Mouse (Mus musculus) T-helper 17 cell (primary cell): ENCODE results near the gene Rbmx.

Experiments used
- in situ Hi-C, 2 experiments: fragments of 300-600 bp; cut with MboI, MseI; formaldehyde crosslinking; loops; 1 replicate in 1 of 2; 2 replicates in 1 of 2; pipeline ENCODE4 v1.15.1; 2025; ENCODE audit warnings: high pct_unique_total_duplicates in 2 of 2

Gene Rbmx

DNA sequence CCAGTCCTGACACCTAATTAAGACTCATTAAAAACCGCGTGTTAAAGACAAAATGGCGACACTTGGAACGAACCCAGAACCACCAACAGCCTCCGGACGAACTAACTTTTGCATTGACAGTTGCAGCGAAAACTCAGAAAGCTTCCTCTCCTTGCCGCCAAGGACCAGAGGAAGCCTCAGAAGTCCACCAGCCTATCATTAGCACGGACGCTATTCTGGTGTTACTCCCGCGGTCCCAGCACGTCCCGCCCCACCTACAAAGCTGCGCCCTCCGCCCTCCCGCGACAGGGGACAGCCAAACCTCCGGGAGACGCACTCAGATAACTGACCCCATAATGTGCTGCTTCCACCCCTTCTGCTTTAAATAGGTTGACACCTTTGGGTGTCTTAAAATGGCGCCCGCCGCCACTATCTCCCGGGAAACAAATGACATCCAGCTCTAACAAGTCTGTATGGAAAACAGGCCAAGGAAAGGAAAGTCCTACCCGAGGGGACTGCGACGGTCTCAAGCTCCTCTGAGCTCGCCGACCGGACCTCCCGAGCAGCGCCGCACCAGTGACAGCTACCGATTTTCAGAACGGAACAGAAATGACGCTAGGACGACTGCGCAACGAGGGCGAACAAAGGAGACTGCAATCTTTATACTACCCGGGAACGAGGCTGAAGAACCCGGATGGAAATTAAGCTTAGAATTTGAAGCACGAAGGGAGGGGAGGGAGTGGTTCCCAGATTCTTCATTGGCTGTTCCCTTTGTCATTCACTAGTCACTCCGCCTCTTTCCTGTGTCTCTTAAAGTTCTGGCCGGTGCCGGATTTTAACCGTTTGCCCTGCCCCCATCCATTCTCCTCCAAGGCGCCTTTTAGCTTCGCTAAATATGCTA lies at the start of gene Rbmx:
TSS of gene Rbmx (minus strand) at position 670 of the 880 bp plus-strand sequence.
- in situ Hi-C loops = no loop called here

DNA sequence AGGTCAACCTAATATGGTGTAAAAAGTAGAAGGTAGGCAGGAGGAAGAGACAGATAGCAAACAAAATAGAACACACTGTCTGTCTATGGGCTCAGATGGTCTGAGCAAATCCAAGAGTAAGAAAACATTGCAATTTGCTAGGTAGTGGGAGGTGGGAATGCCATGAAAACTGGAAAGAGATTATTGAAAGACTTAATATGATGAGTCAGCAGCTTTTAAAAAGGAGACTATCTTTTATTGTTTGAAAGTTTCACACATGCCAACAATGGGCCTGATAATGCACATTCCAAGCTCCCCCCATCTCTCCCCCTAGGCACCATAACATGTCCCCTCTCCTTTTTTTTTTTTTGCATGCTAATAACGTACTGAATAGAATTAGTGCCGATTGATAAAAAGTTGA lies 41.1 kb upstream of the Rbmx start:
- in situ Hi-C loops = loop anchor here (5.0 to 25.0 kb wide), 3 partner anchors 243 to 1053 kb away; no protein-coding TSS in a partner anchor

DNA sequence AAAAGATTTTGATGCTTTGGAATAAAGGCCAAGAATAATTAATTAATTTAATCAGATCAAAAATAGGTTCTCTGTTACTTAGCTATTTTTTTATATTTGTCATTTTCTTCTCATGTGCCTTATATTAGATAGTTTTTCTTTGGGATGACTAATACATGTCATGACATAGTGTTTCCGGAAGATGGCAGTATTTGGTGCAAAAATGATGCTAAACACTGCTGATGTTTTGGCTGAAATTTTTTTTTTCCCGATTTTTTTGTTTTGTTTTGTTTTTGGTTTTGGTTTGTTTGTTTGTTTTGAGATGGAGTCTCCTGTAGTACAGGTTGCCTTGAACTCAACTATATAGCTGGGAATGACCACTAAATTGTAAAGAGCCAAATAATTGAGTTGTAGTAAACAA lies 38.8 kb upstream of the Rbmx start:
- in situ Hi-C loops = loop anchor here (5.0 to 25.0 kb wide), 3 partner anchors 246 to 1056 kb away; no protein-coding TSS in a partner anchor

DNA sequence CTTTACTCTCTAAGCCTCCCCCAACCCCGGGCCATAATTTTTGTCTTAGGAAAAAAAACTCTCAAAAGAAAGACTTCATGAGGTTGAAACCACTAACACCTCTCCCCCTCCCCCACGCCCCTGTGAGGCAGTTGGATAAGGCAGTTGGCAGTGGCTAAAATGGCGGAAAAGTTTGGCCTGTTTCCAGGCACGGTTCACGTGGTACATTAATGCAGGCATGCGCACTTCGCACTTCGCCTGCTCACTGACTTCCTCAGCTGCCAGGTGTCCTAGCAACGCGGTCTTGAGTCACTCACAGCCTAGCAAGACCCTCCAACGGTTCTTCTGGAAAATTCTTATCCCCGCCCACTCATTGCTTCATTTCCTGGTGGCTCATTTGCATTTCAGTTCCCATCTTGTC lies 15.9 kb upstream of the Rbmx start, which contains the start of gene Gm364:
TSS of gene Gm364 (plus strand) at position 386 of the 400 bp plus-strand sequence.
- in situ Hi-C loops = no loop called here

DNA sequence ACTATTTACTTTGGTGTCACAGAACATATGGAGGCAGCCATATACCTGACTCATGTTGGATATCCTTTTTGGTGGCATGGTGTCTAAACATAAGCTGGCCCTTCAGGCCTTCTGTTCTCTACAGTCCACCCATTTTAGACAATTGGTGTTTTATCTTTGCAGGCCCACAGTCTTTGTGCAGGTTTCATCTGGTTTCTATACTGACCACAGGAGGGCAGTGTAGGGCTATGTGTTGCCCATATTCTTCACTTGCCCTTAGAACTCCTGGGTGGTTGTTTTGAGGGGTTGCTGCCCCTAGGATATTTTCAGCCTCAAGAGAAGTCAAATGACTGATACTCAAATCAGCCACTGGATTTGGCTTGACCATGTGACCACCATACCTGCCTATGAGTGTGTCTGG lies 10.8 kb upstream of the Rbmx start:
- in situ Hi-C loops = no loop called here

DNA sequence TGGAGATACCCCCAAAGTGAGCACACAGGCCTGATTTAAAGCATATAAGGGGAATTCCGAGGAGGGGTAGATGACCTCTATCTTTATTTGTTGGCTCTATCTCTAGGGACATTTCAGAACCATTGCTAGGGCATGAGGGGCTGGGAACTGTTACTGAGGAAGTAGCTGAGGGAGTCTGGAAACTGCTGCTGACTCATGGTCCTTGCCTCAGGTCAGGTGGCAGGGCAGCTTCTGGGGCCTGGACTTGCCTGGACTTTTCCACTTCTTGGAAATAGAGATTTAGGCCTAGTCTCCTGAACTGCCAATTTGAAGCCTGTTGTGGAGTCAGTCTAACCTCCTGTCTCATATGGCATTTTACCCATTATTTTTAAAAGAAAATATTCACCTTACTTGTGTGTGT lies 8.6 kb upstream of the Rbmx start:
- in situ Hi-C loops = no loop called here

DNA sequence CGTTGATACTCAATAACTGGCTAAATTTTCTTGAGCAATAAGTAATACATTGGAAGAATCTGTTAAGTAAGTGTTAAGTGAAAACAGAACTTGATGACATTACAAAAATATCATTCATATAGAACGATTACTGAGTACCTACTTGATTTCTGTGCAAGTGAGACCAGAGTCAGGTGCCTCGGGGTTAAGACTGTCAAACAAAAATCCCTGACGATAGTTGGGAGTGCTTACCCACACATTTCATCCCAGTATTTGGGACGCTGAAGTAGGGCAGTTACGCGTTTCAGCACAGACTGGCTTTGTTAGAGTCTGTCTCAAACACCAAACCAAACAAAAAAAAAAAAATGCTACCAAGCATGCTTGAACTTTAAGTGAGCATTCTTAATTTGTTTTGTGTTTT lies 576 bp upstream of the Rbmx start:
- in situ Hi-C loops = no loop called here

DNA sequence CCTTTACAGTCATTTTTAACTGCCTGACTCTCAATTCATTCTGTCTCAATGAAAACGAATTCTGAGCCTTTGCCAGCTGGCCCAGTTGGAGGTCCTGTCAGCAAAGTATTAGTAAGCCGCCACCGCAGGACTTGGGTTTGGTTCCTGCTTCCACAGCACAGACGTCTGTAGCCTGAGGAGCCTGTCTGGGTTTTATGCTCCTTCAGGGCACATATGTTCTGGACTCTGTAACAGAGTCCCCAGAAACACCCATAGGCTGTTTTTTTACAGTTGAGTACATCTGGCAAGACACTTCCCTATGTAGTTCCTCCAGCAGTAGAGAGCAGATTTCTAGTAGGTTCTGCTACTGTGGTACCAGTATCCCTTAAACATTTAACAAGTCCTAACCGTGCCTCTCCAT lies 11.9 kb downstream of the Rbmx start:
- in situ Hi-C loops = loop anchor here in 1 of 2 experiments (10.0 kb wide), 1 partner anchor 1036 kb away; the partner anchor contains the start of gene Zfp449

DNA sequence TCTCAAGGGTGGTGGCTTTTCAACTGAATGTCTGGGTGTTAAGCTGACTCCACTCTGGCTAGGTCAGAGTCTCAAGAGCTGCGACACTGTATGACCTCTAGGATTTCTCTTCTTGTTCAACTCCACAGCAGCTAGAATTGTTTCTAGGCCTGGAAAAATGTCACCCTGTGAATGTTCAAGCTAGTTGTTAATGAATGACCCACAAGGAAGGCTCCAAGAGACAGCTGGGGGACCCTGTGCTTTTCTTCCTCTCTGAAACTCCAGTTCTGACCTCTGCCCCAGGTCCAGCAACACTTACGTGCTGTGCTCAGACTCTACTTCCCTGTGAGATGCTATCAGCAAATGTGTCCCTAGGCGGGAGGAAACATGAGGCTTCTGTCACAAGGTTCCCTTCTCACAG lies 14.3 kb downstream of the Rbmx start:
- in situ Hi-C loops = no loop called here

DNA sequence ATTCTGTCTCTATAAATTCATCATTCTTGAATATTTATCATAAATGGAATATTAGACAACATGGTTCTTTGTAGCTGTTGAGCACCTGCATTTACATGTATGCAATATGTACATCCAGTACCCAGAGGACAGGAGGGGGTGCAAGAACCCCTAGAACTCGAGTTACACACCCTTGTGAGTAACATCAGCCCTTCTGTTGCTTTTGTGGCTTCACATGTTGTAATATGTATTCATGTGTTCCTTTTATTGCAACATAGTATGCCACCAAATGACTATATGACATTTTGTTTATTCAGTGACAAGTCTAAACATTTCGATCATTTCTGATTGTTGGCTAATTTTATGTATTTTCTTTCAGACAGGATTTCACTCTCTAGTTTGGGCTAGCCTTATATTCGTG lies 15.7 kb downstream of the Rbmx start:
- in situ Hi-C loops = no loop called here

DNA sequence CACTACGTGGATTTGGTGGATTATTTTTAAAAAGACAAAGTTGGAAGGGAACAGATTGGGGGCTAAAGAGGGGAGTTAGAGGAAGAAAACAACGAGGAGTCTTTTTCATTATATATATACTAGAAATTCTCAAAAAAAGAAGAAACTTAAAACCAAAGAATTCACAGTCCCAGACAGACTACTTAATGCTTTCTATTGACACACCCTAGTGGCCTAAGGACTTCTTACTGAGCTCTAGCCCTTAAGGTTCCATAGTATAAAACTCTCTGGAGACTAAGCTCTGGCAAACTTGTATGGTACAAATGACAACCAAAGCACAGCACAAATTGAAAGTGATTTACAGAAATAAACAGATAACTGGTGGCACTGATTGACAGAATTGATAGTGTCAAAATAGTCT lies 18.8 kb downstream of the Rbmx start:
- in situ Hi-C loops = no loop called here

DNA sequence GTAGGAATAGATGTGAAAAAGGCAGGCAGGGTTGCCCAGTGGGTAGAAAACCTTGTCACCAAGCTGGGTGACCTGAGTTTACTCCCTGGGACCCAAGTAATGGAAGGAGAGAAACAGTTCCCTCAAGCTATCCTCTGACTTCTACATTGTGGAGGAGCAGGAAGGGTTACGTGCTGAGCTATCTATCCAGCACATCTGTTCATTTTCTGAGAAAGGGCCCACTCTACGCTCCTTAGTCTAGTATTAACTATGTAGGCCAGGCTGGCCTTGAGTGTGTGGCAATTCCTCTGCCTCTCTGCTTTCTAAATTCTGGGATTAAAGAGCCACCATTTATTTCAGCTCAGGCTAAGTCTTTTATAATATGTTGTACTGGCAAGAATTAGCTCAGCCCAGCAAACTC lies 19.3 kb downstream of the Rbmx start:
- in situ Hi-C loops = no loop called here

DNA sequence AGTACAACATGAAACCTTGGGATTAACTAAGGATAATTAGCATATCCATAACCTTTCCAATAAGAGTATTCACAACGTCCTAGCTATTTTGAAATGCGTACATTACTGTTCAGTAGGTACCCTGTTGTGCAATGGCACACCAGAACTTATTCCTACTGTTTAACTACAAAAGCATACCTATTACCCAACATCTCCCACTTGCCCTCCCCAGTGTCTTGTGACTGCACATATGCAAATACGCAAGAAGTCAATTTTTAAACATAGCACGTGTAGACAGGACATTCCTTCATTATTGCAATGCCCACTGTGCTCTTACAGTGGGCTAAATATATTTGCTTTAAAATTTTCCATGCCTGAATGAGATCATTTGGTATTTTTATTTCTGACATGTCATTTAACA lies 19.9 kb downstream of the Rbmx start:
- in situ Hi-C loops = no loop called here

DNA sequence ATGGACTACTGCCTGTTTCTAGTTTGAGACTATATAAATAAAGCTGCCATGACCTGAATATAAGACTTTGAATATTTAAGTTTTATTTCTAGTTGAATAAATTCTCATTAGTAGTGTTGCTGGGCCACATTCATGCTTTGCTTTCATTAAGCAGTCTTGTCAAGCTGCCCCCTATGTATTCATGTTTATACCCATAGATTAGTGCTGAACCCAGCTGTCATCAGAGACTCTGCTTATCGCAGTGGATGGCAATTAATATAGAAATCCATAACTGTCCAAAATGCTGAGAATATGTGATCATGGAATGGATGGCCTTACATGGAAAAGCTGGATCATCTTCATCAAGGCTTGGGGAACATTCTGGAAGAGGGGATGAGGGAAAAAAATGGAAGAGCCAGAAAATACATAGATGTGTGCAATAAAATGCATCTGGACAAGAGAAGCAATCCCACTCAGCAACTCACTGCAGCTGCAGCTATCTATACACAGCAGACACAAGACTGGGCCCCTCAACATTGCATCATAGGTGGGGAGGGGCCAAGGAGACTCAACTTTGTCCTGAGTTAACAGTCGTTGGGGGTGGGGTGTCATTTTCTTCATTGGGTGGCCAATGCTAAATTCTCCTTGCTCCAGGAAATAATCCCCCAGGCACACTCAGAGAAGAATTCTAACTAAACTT lies 27.8 kb downstream of the Rbmx start:
- in situ Hi-C loops = no loop called here

DNA sequence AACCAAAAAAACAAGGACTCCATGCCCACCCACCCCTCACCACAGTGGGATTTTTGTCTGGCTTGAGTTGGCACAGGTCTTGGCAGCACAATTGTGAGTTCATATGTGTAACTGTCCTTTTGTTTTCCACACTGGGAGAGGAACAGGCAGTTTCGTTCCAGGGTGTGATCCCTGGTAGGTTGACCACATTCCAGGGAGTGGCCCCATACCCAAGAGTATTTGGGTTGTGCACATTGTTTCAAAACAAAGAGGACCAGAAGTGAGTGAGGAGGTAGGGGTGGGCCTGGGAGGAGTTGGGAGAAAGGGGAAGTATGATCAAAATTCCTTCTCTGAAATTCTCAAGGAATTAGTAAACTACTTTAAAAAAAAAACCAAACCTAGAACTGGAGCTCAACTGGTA lies 33.5 kb downstream of the Rbmx start:
- in situ Hi-C loops = no loop called here

DNA sequence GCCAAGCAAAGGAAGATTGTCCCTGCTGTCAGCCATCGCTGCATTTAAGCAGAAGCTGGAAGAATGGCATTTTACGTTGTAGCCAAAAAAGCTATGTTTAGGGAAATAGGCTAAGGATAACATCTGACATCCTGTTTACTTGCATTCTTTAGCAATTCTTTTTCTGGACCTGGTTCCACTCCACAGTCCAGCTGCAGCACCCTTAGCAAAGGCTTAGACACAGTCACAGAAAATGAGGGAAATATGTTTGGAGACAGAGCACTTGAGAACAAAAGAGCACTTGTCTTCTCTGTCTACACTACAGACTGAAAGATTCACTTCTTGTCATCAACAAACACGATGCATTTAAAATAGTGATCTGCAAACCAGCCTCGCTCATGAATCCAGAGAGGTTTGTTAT lies 53.6 kb downstream of the Rbmx start:
- in situ Hi-C loops = no loop called here

DNA sequence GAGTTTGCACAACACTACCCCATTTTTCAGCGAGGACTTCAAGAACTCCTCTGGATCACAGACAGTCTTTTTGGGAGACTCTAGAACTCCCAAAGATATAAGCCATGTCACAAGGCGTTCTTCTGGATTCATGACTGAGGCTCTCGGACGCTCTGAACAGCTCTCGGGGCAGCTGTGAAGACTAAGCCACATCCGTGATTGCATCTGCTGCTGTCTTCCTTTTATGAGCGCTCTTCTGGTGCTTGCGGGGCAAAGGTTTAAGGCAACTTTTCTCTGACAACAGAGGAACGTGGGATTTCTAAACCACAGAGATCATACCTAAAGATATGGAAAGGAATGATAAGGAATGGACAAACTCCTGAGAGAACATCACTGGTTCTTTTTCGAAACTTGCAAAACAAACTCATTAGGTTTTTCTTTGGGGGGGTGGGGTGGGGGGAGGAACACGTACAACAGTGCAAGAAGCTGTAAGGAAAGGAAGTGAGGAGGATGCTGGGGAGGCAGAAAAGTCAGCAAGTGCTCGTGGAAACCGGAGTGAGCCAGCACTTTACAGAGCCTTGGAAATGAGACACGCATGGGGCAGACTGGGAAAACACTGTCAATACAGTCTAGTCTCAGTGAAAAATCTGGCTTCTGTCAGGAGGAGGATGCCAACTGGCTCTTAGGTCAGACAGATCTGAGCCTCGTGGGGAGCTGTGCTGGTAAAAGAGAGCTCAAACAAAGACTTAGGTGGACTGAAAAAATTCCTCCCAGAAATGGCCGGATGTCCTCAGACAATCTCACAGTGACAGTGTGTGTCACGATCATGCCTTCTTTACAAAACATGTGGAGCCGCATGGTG lies 54.2 kb downstream of the Rbmx start, which contains the start of gene Arhgef6:
TSS of gene Arhgef6 (minus strand) at position 359 of the 841 bp plus-strand sequence.
- in situ Hi-C loops = no loop called here

DNA sequence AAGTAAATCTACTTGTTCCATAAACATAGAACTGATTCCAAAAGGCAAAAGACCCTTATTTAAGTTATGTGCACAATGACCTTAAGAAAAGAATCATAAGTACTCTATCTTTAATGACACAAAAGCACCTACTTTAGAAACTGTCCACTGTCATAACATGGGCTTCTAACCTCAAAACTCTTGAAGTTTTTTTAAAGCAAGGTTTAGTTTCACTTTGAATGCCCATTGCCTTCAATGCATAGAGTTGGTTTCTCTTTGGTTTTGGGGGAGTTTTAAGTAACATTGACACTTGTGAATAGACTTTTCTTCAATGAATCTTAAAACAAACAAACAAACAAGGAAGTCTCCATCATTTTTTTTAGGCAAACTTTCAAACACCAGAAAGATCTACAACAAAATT lies 55.3 kb downstream of the Rbmx start:
- in situ Hi-C loops = no loop called here

DNA sequence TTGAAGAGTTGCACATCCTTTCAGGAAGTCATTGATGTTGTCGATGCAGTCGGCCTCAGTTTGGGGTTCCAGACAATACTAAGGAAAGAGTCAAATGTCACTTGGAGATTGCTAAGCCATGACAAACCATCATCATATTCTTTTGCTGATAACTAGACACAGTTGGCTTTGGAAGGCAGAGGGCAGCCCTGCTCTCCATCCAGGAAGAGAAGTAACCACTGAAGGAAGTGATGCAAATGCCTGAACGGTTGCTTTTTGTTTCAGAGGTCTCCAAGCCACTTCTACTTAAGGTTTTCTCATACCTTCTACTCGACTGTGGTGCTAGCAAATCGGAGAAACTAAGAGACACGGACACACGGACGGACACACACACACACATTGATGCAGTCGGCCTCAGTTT lies 55.9 kb downstream of the Rbmx start:
- in situ Hi-C loops = no loop called here

DNA sequence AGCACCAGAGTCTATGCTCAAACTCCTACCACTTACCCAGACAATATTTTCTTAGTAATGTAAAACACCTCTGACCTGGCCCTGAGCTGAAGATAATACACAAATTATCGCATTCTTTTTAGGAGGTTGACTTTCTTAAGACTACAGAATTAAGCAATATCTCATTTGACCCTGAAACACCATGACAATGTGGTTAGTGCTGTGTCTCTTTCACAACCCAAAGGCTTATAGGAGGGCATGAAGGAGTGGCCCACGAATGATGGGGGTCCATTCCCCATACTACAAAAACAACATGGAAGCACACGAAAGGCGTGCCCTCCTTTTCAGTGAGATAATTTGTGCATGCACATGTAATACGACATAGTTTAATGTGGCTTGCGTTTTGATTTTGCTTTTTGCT lies 57.5 kb downstream of the Rbmx start:
- in situ Hi-C loops = no loop called here
